Mouse (Mus musculus): ENCODE measurements at regions not wholly inside any gene's neighbourhood (a gene's known extent, or its start where the extent isn't known, plus 50 kb on each side); places are given as distances from the start of the nearest gene placed in this dataset.

DNA sequence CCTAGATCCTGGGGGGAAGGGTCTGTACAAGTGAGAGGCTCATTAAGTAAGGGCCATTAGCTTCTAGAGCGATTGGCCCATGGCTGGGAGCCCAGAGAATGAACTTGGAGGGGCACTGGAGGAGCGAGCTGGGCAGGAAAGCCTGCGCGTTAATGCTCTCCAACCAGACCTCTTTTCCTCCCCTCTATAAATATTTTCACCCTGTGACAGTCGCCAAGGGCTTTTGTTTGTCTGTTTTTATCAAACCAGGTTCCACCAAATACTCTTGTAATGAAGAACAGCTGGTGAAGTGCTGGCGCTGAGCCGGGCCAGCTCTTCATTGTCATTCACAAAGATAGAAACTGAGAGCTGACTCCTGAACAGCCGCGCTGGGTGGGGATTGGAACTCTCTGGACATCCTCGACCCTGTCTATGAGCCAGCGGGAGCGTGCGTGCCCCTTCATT is 63.9 kb upstream of the Ccn6 start:
- TF ChIP-seq CTCF (IDR thresholded peaks at IDR 0.05; ENCODE audit: control insufficient read depth, insufficient read depth, low read length) (no peak), POLR2A (IDR thresholded peaks at IDR 0.05; ENCODE audit: borderline replicate concordance, control insufficient read depth, low read depth, low read length) (no peak)

Data from bone marrow, adult 2 months (tissue).